Mouse (Mus musculus): ENCODE data around the gene Igf2r. TPM values are rescaled to one million over a fixed set of nuclear protein-coding genes. Genes with fewer than 3 reads are reported as not detected.

Gene Igf2r
- polyA plus RNA-seq, 1 experiment from 2014 or later: 25.1 TPM

GRCm38 (mm10) chr17:12740317-12740716 lies 29.1 kb downstream of the Igf2r start:
- no peak for TF ChIP-seq CTCF (IDR thresholded peaks at IDR 0.05; ENCODE audit: low read depth)
- Histone ChIP-seq H3K9ac (ENCODE audit: low read depth, low read length) (no peak overlapping the region), H3K36me3 (ENCODE audit: control insufficient read depth, insufficient read depth) (peaks cover 36% of the 10 kb centered on the region; the same call in 1 of the 2 replicates), H3K4me2 (replicated peaks; ENCODE audit: low read depth) (no peak overlapping the region), H3K27ac (ENCODE audit: low read depth, low read length) (peak overlapping the region; percentile 35; the same call in 1 of the 2 replicates), H3K9me3 (ENCODE audit: control insufficient read depth) (no peaks in the 10 kb centered on the region), H3K4me1 (replicated peaks; ENCODE audit: control insufficient read depth, insufficient read depth, low read length) (no peaks in the 10 kb centered on the region), H3K4me3 (ENCODE audit: low read depth, low read length) (no peak overlapping the region), H3K27me3 (replicated peaks; ENCODE audit: control insufficient read depth, insufficient read depth, low read length) (no peaks in the 10 kb centered on the region)
- ATAC-seq: no peak
- WGBS: 16% methylated on average over 2 of the region's 2 CpGs

DNA sequence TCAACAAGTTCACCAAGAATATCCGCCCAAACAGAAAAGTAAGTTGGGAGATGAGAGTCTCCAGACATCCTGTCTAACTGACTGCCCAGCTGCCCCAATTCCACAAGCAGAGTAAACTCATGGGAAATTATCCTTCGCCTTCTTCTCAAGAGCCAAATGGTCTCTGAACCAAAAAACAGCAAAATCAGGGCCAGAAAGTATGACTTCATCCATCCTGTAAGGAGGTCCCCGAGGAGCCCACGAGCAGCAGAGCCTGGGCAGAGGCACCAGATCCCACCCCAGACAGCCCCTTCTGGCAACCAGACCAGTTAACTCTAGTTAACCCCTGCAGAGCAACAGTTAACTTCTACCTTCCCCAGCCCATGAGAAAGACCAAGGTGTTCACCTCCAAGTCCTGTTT lies 29.9 kb downstream of the Igf2r start:
- no peak overlapping the region for H3K9ac ChIP-seq (ENCODE audit: low read depth, low read length)
- TF ChIP-seq CTCF (IDR thresholded peaks at IDR 0.05; ENCODE audit: low read depth): no peak
- H3K4me1 ChIP-seq (replicated peaks; ENCODE audit: control insufficient read depth, insufficient read depth, low read length): no peaks in the 10 kb centered on the region
- no peak overlapping the region for H3K4me3 ChIP-seq (ENCODE audit: low read depth, low read length)
- WGBS: 55% methylated on average over 4 of the region's 4 CpGs
- no peak for ATAC-seq
- no peak overlapping the region for H3K4me2 ChIP-seq (replicated peaks; ENCODE audit: low read depth)
- peaks cover 36% of the 10 kb centered on the region; the same call in 1 of the 2 replicates for H3K36me3 ChIP-seq (ENCODE audit: control insufficient read depth, insufficient read depth)
- H3K27ac ChIP-seq (ENCODE audit: low read depth, low read length): 0 out of 2 replicates have a peak overlapping the region, but pooled peaks have one; percentile 35
- no peaks in the 10 kb centered on the region for H3K9me3 ChIP-seq (ENCODE audit: control insufficient read depth)
- no peaks in the 10 kb centered on the region for H3K27me3 ChIP-seq (replicated peaks; ENCODE audit: control insufficient read depth, insufficient read depth, low read length)

DNA sequence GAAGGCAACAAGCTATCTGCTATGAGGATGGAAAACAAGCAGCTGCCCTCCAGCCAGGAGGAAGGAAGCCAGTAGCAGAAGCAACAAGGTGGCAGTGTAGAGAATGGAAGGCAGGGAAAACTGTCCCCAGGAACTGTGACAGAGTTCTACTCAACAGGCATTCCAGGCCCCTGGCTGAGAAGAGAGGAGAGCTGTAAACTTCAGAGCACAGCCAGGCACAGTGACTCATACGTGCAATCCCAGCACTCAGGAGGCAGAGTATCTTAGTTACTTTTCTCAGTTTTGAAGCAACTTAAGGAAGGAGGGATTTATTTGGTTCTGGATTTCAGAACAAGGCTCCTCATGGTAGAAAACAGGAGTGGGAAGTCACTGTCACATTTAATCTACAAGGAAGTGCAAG lies 31.5 kb downstream of the Igf2r start:
- Histone ChIP-seq H3K9me3 (ENCODE audit: control insufficient read depth) (no peaks in the 10 kb centered on the region), H3K9ac (ENCODE audit: low read depth, low read length) (no peak overlapping the region), H3K4me3 (ENCODE audit: low read depth, low read length) (no peak overlapping the region), H3K4me1 (replicated peaks; ENCODE audit: control insufficient read depth, insufficient read depth, low read length) (no peaks in the 10 kb centered on the region), H3K27me3 (replicated peaks; ENCODE audit: control insufficient read depth, insufficient read depth, low read length) (no peaks in the 10 kb centered on the region), H3K4me2 (replicated peaks; ENCODE audit: low read depth) (no peak overlapping the region), H3K27ac (ENCODE audit: low read depth, low read length) (0 out of 2 replicates have a peak overlapping the region, but pooled peaks have one; percentile 1), H3K36me3 (ENCODE audit: control insufficient read depth, insufficient read depth) (peaks cover 27% of the 10 kb centered on the region; the same call in 1 of the 2 replicates)
- WGBS: 24% methylated on average over 1 of the region's 1 CpGs
- no peak for ATAC-seq
- TF ChIP-seq CTCF (IDR thresholded peaks at IDR 0.05; ENCODE audit: low read depth): no peak

- no peak overlapping the region for H3K27ac ChIP-seq (ENCODE audit: low read depth, low read length)
- no peaks in the 10 kb centered on the region for H3K27me3 ChIP-seq (replicated peaks; ENCODE audit: control insufficient read depth, insufficient read depth, low read length)
- H3K36me3 ChIP-seq (ENCODE audit: control insufficient read depth, insufficient read depth): peaks cover 27% of the 10 kb centered on the region; the same call in 1 of the 2 replicates
- no peak for TF ChIP-seq CTCF (IDR thresholded peaks at IDR 0.05; ENCODE audit: low read depth)
- H3K4me2 ChIP-seq (replicated peaks; ENCODE audit: low read depth): no peak overlapping the region
- H3K4me1 ChIP-seq (replicated peaks; ENCODE audit: control insufficient read depth, insufficient read depth, low read length): no peaks in the 10 kb centered on the region
- H3K9ac ChIP-seq (ENCODE audit: low read depth, low read length): no peak overlapping the region
- H3K9me3 ChIP-seq (ENCODE audit: control insufficient read depth): no peaks in the 10 kb centered on the region
- 0 out of 2 replicates have a peak, but pooled peaks have one; percentile 43 for ATAC-seq
- WGBS: 47% methylated on average over 12 of the region's 12 CpGs
- H3K4me3 ChIP-seq (ENCODE audit: low read depth, low read length): no peak overlapping the region
These were observed 35.1 kb downstream of the Igf2r start for GRCm38 (mm10) chr17:12734205-12734857.

GRCm38 (mm10) chr17:12733128-12733527 lies 36.3 kb downstream of the Igf2r start:
- H3K9me3 ChIP-seq (ENCODE audit: control insufficient read depth): no peaks in the 10 kb centered on the region
- WGBS: 79% methylated on average over 6 of the region's 6 CpGs
- H3K4me1 ChIP-seq (replicated peaks; ENCODE audit: control insufficient read depth, insufficient read depth, low read length): no peaks in the 10 kb centered on the region
- no peaks in the 10 kb centered on the region for H3K27me3 ChIP-seq (replicated peaks; ENCODE audit: control insufficient read depth, insufficient read depth, low read length)
- ATAC-seq: no peak
- H3K9ac ChIP-seq (ENCODE audit: low read depth, low read length): no peak overlapping the region
- no peak overlapping the region for H3K4me3 ChIP-seq (ENCODE audit: low read depth, low read length)
- H3K36me3 ChIP-seq (ENCODE audit: control insufficient read depth, insufficient read depth): peaks cover 25% of the 10 kb centered on the region; the same call in 1 of the 2 replicates
- H3K27ac ChIP-seq (ENCODE audit: low read depth, low read length): no peak overlapping the region
- no peak for TF ChIP-seq CTCF (IDR thresholded peaks at IDR 0.05; ENCODE audit: low read depth)
- no peak overlapping the region for H3K4me2 ChIP-seq (replicated peaks; ENCODE audit: low read depth)

GRCm38 (mm10) chr17:12728536-12728935 lies 40.9 kb downstream of the Igf2r start:
- Histone ChIP-seq H3K27me3 (replicated peaks; ENCODE audit: control insufficient read depth, insufficient read depth, low read length) (no peaks in the 10 kb centered on the region), H3K4me2 (replicated peaks; ENCODE audit: low read depth) (no peak overlapping the region), H3K27ac (ENCODE audit: low read depth, low read length) (no peak overlapping the region), H3K9ac (ENCODE audit: low read depth, low read length) (no peak overlapping the region), H3K9me3 (ENCODE audit: control insufficient read depth) (no peaks in the 10 kb centered on the region), H3K4me3 (ENCODE audit: low read depth, low read length) (no peak overlapping the region), H3K36me3 (ENCODE audit: control insufficient read depth, insufficient read depth) (peaks cover 18% of the 10 kb centered on the region; the same call in 1 of the 2 replicates), H3K4me1 (replicated peaks; ENCODE audit: control insufficient read depth, insufficient read depth, low read length) (peaks cover 18% of the 10 kb centered on the region; the same call in 1 of the 2 replicates)
- no peak for ATAC-seq
- 51% methylated on average over 1 of the region's 1 CpGs for WGBS
- no peak for TF ChIP-seq CTCF (IDR thresholded peaks at IDR 0.05; ENCODE audit: low read depth)

Data from intestine, postnatal 0 days (tissue).